In the genomic region with DNA sequence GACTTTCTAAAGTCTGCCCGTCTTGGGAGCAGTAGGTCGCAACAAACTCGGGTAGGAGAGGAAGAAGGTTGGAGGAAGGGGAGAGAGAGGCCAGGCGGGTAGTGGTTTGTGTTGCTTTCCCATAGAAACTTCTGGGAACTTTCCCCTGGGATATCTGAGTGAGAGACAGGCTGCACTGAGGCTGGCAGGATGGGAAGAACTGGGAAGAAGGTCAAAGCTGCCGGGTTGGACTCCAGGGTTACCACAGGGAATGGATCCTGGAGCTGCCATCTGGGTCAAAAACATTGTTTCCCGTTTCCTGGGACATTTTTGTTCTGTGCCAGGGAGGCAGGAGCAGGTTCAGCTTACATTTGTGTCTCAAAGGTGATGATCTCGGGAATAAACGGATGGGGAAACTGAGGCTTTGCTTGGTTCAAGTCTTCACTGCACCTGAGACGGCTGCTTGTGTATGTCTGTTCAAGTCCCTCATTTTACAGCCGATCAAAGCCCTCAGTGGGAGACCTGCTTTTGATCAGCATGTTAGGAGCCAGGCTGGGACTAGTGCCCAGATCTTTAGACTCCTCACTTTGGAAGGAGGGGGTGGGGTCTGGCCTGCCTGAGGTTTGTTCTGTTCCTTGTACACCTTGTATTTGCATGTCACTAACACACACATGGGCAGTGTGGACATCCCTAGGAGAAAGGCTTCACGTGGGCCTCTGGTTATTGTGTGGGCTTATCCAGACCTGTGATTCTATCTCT, we compare ENCODE assay signal across 12 mouse cellular contexts. TPM values are rescaled to one million over a fixed set of nuclear protein-coding genes. Genes with fewer than 3 reads are reported as not detected.
A peak's percentile ranks its signal among the peaks of the same experiment; 100 is the strongest.
DNase-seq lines count a peak whose midpoint lies in the region; ATAC-seq and TF ChIP-seq lines count a peak whose summit lies in the region.
"Had no signal": no experiment of that assay in that cellular context is flagged by ENCODE, and none has a peak within 500 bp of the region (broad histone marks: within the 10 kb centered on the region; RNA-seq: fewer than 3 reads in every experiment).

No protein-coding gene starts in this region.

- DNase-seq in heart, adult 2 months, result no peak
- peak; percentile 13 for DNase-seq in embryonic facial prominence, embryonic 10.5 days (ENCODE audit: low spot score)
- no peak for DNase-seq in cerebellum, postnatal 14 days
- DNase-seq: adrenal gland, adult 8-10 months had no signal

- WGBS in heart, embryonic 14.5 days, result 36% methylated on average over 11 of the region's 11 CpGs
- WGBS in heart, adult 2 months, result 43% methylated on average over 11 of the region's 11 CpGs
- 28% methylated on average over 11 of the region's 11 CpGs for WGBS in embryonic facial prominence, embryonic 10.5 days
- 24% methylated on average over 11 of the region's 11 CpGs for WGBS in hindbrain, embryonic 13.5 days
- 25% methylated on average over 11 of the region's 11 CpGs for WGBS in midbrain, embryonic 13.5 days

- no peak overlapping the region for H3K9ac ChIP-seq in heart, embryonic 14.5 days (ENCODE audit: low read length)
- H3K9ac ChIP-seq in heart, adult 2 months (ENCODE audit: low read depth, low read length), result no peak overlapping the region
- H3K9ac ChIP-seq in hindbrain, embryonic 13.5 days, result peak overlapping the region; percentile 64; the same call in 1 of the 2 replicates
- H3K9ac ChIP-seq in midbrain, embryonic 13.5 days (replicated peaks), result peak overlapping the region; percentile 67; the same call in 1 of the 2 replicates

- no peak for ATAC-seq in heart, embryonic 14.5 days (ENCODE audit: insufficient number of reproducible peaks, insufficient read depth, low FRiP score, low read depth)
- no peak for ATAC-seq in hindbrain, embryonic 13.5 days (ENCODE audit: low FRiP score)
- no peak for ATAC-seq in midbrain, embryonic 13.5 days
- ATAC-seq in megakaryocyte, adult 5-6 weeks (ENCODE audit: poor library complexity, severe bottlenecking), result no peak
- ATAC-seq in megakaryocyte progenitor cell, adult 5-6 weeks (replicated peaks; ENCODE audit: poor library complexity), result no peak

- H3K4me3 ChIP-seq in heart, embryonic 14.5 days (ENCODE audit: control insufficient read depth in 1 of 2, insufficient read depth in 1 of 2, low read depth in 1 of 2, low read length in 2 of 2), result peak overlapping the region; percentile 43 to 45; a peak in 2 of 4 replicates
- H3K4me3 ChIP-seq in heart, adult 2 months, result no peak overlapping the region
- H3K4me3 ChIP-seq in embryonic facial prominence, embryonic 10.5 days, result peak overlapping the region; percentile 64
- peak overlapping the region; percentile 46 for H3K4me3 ChIP-seq in hindbrain, embryonic 13.5 days
- peak overlapping the region; percentile 49 for H3K4me3 ChIP-seq in midbrain, embryonic 13.5 days (replicated peaks)

- no peak for TF ChIP-seq EP300 in heart, adult 2 months (IDR thresholded peaks at IDR 0.05; ENCODE audit: insufficient read depth, low read depth, low read length)

- intact Hi-C loops in heart, adult 2 months (cut with DNase I), result no loop called here

- no peak overlapping the region for H3K27ac ChIP-seq in heart, embryonic 14.5 days (replicated peaks in 1 of 2; ENCODE audit: control insufficient read depth in 1 of 2, insufficient read depth in 1 of 2, low read depth in 2 of 2, low read length in 2 of 2)
- H3K27ac ChIP-seq in heart, adult 2 months, result no peak overlapping the region
- no peak overlapping the region for H3K27ac ChIP-seq in embryonic facial prominence, embryonic 10.5 days (replicated peaks)
- H3K27ac ChIP-seq in hindbrain, embryonic 13.5 days, result no peak overlapping the region
- H3K27ac ChIP-seq in midbrain, embryonic 13.5 days, result no peak overlapping the region

- TF ChIP-seq CTCF in heart, adult 2 months (IDR thresholded peaks at IDR 0.05), result no peak

- H3K36me3 ChIP-seq in heart, embryonic 14.5 days (ENCODE audit: control insufficient read depth, insufficient read depth, low read length), result no peaks in the 10 kb centered on the region
- H3K36me3 ChIP-seq in heart, adult 2 months (ENCODE audit: control insufficient read depth, insufficient read depth, low read length), result no peaks in the 10 kb centered on the region
- no peaks in the 10 kb centered on the region for H3K36me3 ChIP-seq in embryonic facial prominence, embryonic 10.5 days (replicated peaks)
- no peaks in the 10 kb centered on the region for H3K36me3 ChIP-seq in hindbrain, embryonic 13.5 days
- H3K36me3 ChIP-seq in midbrain, embryonic 13.5 days, result no peaks in the 10 kb centered on the region

- peaks cover 18% of the 10 kb centered on the region; the same call in 1 of the 2 replicates for H3K27me3 ChIP-seq in heart, embryonic 14.5 days (ENCODE audit: control insufficient read depth, insufficient read depth, low read length)
- H3K27me3 ChIP-seq in heart, adult 2 months (ENCODE audit: control insufficient read depth, insufficient read depth, low read length), result peaks cover 7% of the 10 kb centered on the region; the same call in 1 of the 2 replicates
- peaks cover 56% of the 10 kb centered on the region for H3K27me3 ChIP-seq in embryonic facial prominence, embryonic 10.5 days (replicated peaks; ENCODE audit: low read depth, poor library complexity, severe bottlenecking)
- H3K27me3 ChIP-seq in hindbrain, embryonic 13.5 days, result peaks cover 30% of the 10 kb centered on the region
- H3K27me3 ChIP-seq in midbrain, embryonic 13.5 days, result peaks cover 26% of the 10 kb centered on the region
- H3K27me3 ChIP-seq: CH12.LX had no signal

- TF ChIP-seq POLR2A in heart, adult 2 months (IDR thresholded peaks at IDR 0.05; ENCODE audit: insufficient read depth, low read depth, low read length), result no peak

- no peaks in the 10 kb centered on the region for H3K79me2 ChIP-seq in heart, adult 2 months (replicated peaks; ENCODE audit: control insufficient read depth, insufficient read depth, low read length)

- H3K4me1 ChIP-seq in heart, embryonic 14.5 days (ENCODE audit: control insufficient read depth in 2 of 2, insufficient read depth in 2 of 2, low read length in 2 of 2), result peaks cover 16 to 19% of the 10 kb centered on the region in 2 experiments
- no peaks in the 10 kb centered on the region for H3K4me1 ChIP-seq in heart, adult 2 months (ENCODE audit: control insufficient read depth, insufficient read depth, low read length)
- H3K4me1 ChIP-seq in embryonic facial prominence, embryonic 10.5 days, result peaks cover 14% of the 10 kb centered on the region
- peaks cover 22% of the 10 kb centered on the region for H3K4me1 ChIP-seq in hindbrain, embryonic 13.5 days (replicated peaks)
- peaks cover 17% of the 10 kb centered on the region for H3K4me1 ChIP-seq in midbrain, embryonic 13.5 days (replicated peaks)

- peak overlapping the region; percentile 77 for H3K4me2 ChIP-seq in heart, embryonic 14.5 days (ENCODE audit: low read length)
- peak overlapping the region; percentile 74 for H3K4me2 ChIP-seq in hindbrain, embryonic 13.5 days
- H3K4me2 ChIP-seq in midbrain, embryonic 13.5 days (replicated peaks), result peak overlapping the region; percentile 86

- H3K9me3 ChIP-seq in heart, embryonic 14.5 days (ENCODE audit: control insufficient read depth, low read length), result no peaks in the 10 kb centered on the region
- no peaks in the 10 kb centered on the region for H3K9me3 ChIP-seq in embryonic facial prominence, embryonic 10.5 days
- H3K9me3 ChIP-seq in hindbrain, embryonic 13.5 days, result no peaks in the 10 kb centered on the region
- no peaks in the 10 kb centered on the region for H3K9me3 ChIP-seq in midbrain, embryonic 13.5 days

RNA-seq across cellular contexts. Expression of gene Sctr, which starts 1.3 kb away (rescaled TPM):
- polyA plus RNA-seq in heart, embryonic 14.5 days (2014; fragmentation: Nextera tagmentation; extraction: Ambion mirVana), result 0.11 and 0.32 TPM in 2 replicates
- total RNA-seq in heart, adult 2 months (2021), result under 1 TPM in 1 of 2 experiments, not detected in 1; 0.16 TPM
- 0.26 and 0.84 TPM in 2 replicates for polyA plus RNA-seq in heart, adult 2 months (2012; rRNA removed)
- 0.16 and 0.24 TPM in 2 replicates for polyA plus RNA-seq in embryonic facial prominence, embryonic 10.5 days (2016; fragmentation: Nextera tagmentation; extraction: Ambion mirVana)
- 0.71 and 1.0 TPM in 2 replicates for polyA plus RNA-seq in hindbrain, embryonic 13.5 days (2015; fragmentation: Nextera tagmentation; extraction: Ambion mirVana)
- 0.98 and 1.4 TPM in 2 replicates for polyA plus RNA-seq in midbrain, embryonic 13.5 days (2015; fragmentation: Nextera tagmentation; extraction: Ambion mirVana)
- total RNA-seq in megakaryocyte, adult 5-6 weeks (2015), result not detected in 2 replicates
- total RNA-seq in megakaryocyte, adult 5-6 weeks (2017), result not detected in 2 replicates
- total RNA-seq in megakaryocyte progenitor cell, adult 5-6 weeks (2015), result not detected in 2 replicates
- not detected in 2 replicates for total RNA-seq in megakaryocyte progenitor cell, adult 5-6 weeks (2017)
- total RNA-seq: CH12.LX had no signal
- polyA plus RNA-seq: embryonic facial prominence, embryonic 11.5 days had no signal

RNA-seq across cellular contexts. Expression of gene Cfap221, which starts 11.0 kb away (rescaled TPM):
- not detected in 2 replicates for polyA plus RNA-seq in heart, embryonic 14.5 days (2014; fragmentation: Nextera tagmentation; extraction: Ambion mirVana)
- not detected for total RNA-seq in heart, adult 2 months (2021)
- polyA plus RNA-seq in heart, adult 2 months (2012; rRNA removed), result 0.25 TPM in 1 of 2 replicates, not detected in the other
- polyA plus RNA-seq in embryonic facial prominence, embryonic 10.5 days (2016; fragmentation: Nextera tagmentation; extraction: Ambion mirVana), result not detected in 2 replicates
- 0.45 and 0.49 TPM in 2 replicates for polyA plus RNA-seq in hindbrain, embryonic 13.5 days (2015; fragmentation: Nextera tagmentation; extraction: Ambion mirVana)
- 0.05 TPM in 1 of 2 replicates, not detected in the other for polyA plus RNA-seq in midbrain, embryonic 13.5 days (2015; fragmentation: Nextera tagmentation; extraction: Ambion mirVana)
- total RNA-seq in megakaryocyte, adult 5-6 weeks (2015), result not detected in 2 replicates
- not detected in 2 replicates for total RNA-seq in megakaryocyte, adult 5-6 weeks (2017)
- not detected in 2 replicates for total RNA-seq in megakaryocyte progenitor cell, adult 5-6 weeks (2015)
- not detected in 2 replicates for total RNA-seq in megakaryocyte progenitor cell, adult 5-6 weeks (2017)
- total RNA-seq: CH12.LX had no signal
- polyA plus RNA-seq: embryonic facial prominence, embryonic 11.5 days; urinary bladder, adult 2 months had no signal

Comparison
In these comparisons a context has a peak if more than half of its experiments do, and no peak if none do; other contexts are left out.
1. H3K9ac ChIP-seq: peak in hindbrain, embryonic 13.5 days (single experiment) and midbrain, embryonic 13.5 days (single experiment); none in heart, embryonic 14.5 days (single experiment) and heart, adult 2 months (single experiment).
2. Peak in every context shown above with its lines, with median percentiles within 50 percentile points of each other: H3K4me2 ChIP-seq.